In genomic region chr2:31868538-31869164, GRCm38 (mm10) we compare ENCODE assay signal across 21 mouse cellular contexts. TPM values are rescaled to one million over a fixed set of nuclear protein-coding genes. Genes with fewer than 3 reads are reported as not detected.
DNase-seq lines count a peak whose midpoint lies in the region; ATAC-seq lines count a peak whose summit lies in the region.
"Had no signal": no experiment of that assay in that cellular context is flagged by ENCODE, and none has a peak within 500 bp of the region (broad histone marks: within the 10 kb centered on the region; RNA-seq: fewer than 3 reads in every experiment).

No protein-coding gene starts in this region.

- WGBS in liver, embryonic 16.5 days (ENCODE audit: insufficient replicate concordance) = 47% methylated on average over 10 of the region's 10 CpGs
- WGBS in hindbrain, embryonic 11.5 days = 67% methylated on average over 10 of the region's 10 CpGs

- intact Hi-C loops in left cerebral cortex, postnatal 10 days (cut with DNase I) = no loop called here

- no peak overlapping the region for H3K9ac ChIP-seq in liver, embryonic 16.5 days (ENCODE audit: low read depth, low read length)
- no peak overlapping the region for H3K9ac ChIP-seq in hindbrain, embryonic 11.5 days (ENCODE audit: low read depth, low read length)
- H3K9ac ChIP-seq: forebrain, embryonic 12.5 days; midbrain, embryonic 13.5 days had no signal

- H3K4me3 ChIP-seq in liver, embryonic 16.5 days (ENCODE audit: low read depth, low read length) = no peak overlapping the region
- no peak overlapping the region for H3K4me3 ChIP-seq in hindbrain, embryonic 11.5 days (ENCODE audit: low read depth, low read length)
- H3K4me3 ChIP-seq: forebrain, embryonic 12.5 days; heart, embryonic 10.5 days; midbrain, embryonic 13.5 days had no signal

- H3K4me1 ChIP-seq in liver, embryonic 16.5 days (ENCODE audit: control insufficient read depth, low read depth, low read length) = no peaks in the 10 kb centered on the region
- no peaks in the 10 kb centered on the region; the same call in 1 of the 2 replicates for H3K4me1 ChIP-seq in hindbrain, embryonic 11.5 days (replicated peaks; ENCODE audit: control insufficient read depth, insufficient read depth, low read length)

- no peaks in the 10 kb centered on the region; the same call in 1 of the 2 replicates for H3K9me3 ChIP-seq in liver, embryonic 16.5 days (replicated peaks; ENCODE audit: control insufficient read depth, low read length)
- 0 out of 2 replicates have a peak, but pooled peaks cover 4% of the 10 kb centered on the region for H3K9me3 ChIP-seq in hindbrain, embryonic 11.5 days (ENCODE audit: control insufficient read depth, low read length)
- H3K9me3 ChIP-seq: forebrain, embryonic 12.5 days; G1E; heart, embryonic 10.5 days; midbrain, embryonic 13.5 days had no signal

- H3K36me3 ChIP-seq in liver, embryonic 16.5 days (ENCODE audit: control insufficient read depth, insufficient read depth) = no peaks in the 10 kb centered on the region
- no peaks in the 10 kb centered on the region for H3K36me3 ChIP-seq in hindbrain, embryonic 11.5 days (ENCODE audit: control insufficient read depth, insufficient read depth, low read length)
- H3K36me3 ChIP-seq: forebrain, embryonic 12.5 days; G1E; heart, embryonic 10.5 days; midbrain, embryonic 13.5 days had no signal

- no peak for DNase-seq in liver
- DNase-seq in kidney, adult 8-10 months = peak; percentile 80 to 81
- peak; percentile 72 to 73 for DNase-seq in kidney, postnatal 36 days
- no peak for DNase-seq in hindbrain, embryonic 11.5 days (ENCODE audit: low spot score)
- no peak for DNase-seq in cerebellum, adult 11 months
- DNase-seq in left cerebral cortex, postnatal 10 days (ENCODE audit: extremely low spot score in 1 of 2, low spot score in 2 of 2) = no peak
- DNase-seq: adrenal gland, adult 8-10 months; cerebellum, adult 2 months; embryo, embryonic 11 days; lung, adult 18-20 months; right cerebral cortex, adult 18-20 months; thymus, postnatal 4 days had no signal

- no peaks in the 10 kb centered on the region for H3K27me3 ChIP-seq in liver, embryonic 16.5 days (ENCODE audit: control insufficient read depth, insufficient read depth, low read depth, low read length)
- H3K27me3 ChIP-seq in hindbrain, embryonic 11.5 days (ENCODE audit: control insufficient read depth, insufficient read depth, low read length) = no peaks in the 10 kb centered on the region
- H3K27me3 ChIP-seq: forebrain, embryonic 12.5 days; midbrain, embryonic 13.5 days had no signal

- H3K4me2 ChIP-seq in liver, embryonic 16.5 days (ENCODE audit: low read depth, low read length) = no peak overlapping the region
- no peak overlapping the region for H3K4me2 ChIP-seq in hindbrain, embryonic 11.5 days (replicated peaks; ENCODE audit: low read depth, low read length)
- H3K4me2 ChIP-seq: forebrain, embryonic 12.5 days; midbrain, embryonic 13.5 days had no signal

- peak; percentile 72 for ATAC-seq in liver, embryonic 16.5 days (ENCODE audit: low read depth)
- ATAC-seq in hindbrain, embryonic 11.5 days (ENCODE audit: low FRiP score) = no peak
- ATAC-seq: midbrain, embryonic 13.5 days had no signal

- no peak overlapping the region for H3K27ac ChIP-seq in liver, embryonic 16.5 days (ENCODE audit: low read length)
- H3K27ac ChIP-seq in hindbrain, embryonic 11.5 days (ENCODE audit: low read depth, low read length) = no peak overlapping the region
- H3K27ac ChIP-seq: forebrain, embryonic 12.5 days; heart, embryonic 10.5 days; macrophage; midbrain, embryonic 13.5 days had no signal

RNA-seq across cellular contexts. Expression of gene Lamc3, which starts 18.4 kb away (rescaled TPM):
- polyA plus RNA-seq in liver, embryonic 16.5 days (2015; fragmentation: Nextera tagmentation; extraction: Ambion mirVana) = 0.04 and 0.15 TPM in 2 replicates
- polyA plus RNA-seq in hindbrain, embryonic 11.5 days (2014; fragmentation: Nextera tagmentation; extraction: Ambion mirVana) = 4.8 and 5.0 TPM in 2 replicates
- total RNA-seq in left cerebral cortex, postnatal 10 days (2021) = 1 to 10 TPM; 8.8 to 9.2 TPM
- total RNA-seq: G1E had no signal
- polyA plus RNA-seq: G1E, macrophage had no signal

RNA-seq across cellular contexts. Expression of gene Fibcd1, which starts 22.8 kb away (rescaled TPM):
- 0.04 TPM in 2 replicates for polyA plus RNA-seq in liver, embryonic 16.5 days (2015; fragmentation: Nextera tagmentation; extraction: Ambion mirVana)
- polyA plus RNA-seq in hindbrain, embryonic 11.5 days (2014; fragmentation: Nextera tagmentation; extraction: Ambion mirVana) = 0.74 and 0.91 TPM in 2 replicates
- 10 to 100 TPM in 1 of 2 experiments, 1 to 10 TPM in 1; 7.0 to 13.3 TPM for total RNA-seq in left cerebral cortex, postnatal 10 days (2021)
- polyA plus RNA-seq: G1E, macrophage had no signal

RNA-seq across cellular contexts. Expression of gene Qrfp, which starts 58.3 kb away (rescaled TPM):
- 0.05 and 0.07 TPM in 2 replicates for polyA plus RNA-seq in liver, embryonic 16.5 days (2015; fragmentation: Nextera tagmentation; extraction: Ambion mirVana)
- polyA plus RNA-seq in hindbrain, embryonic 11.5 days (2014; fragmentation: Nextera tagmentation; extraction: Ambion mirVana) = 0.08 and 0.28 TPM in 2 replicates
- not detected for total RNA-seq in left cerebral cortex, postnatal 10 days (2021)
- total RNA-seq: adrenal gland, adult 8-10 months; heart, postnatal 14 days; layer of hippocampus, postnatal 14 days; left cerebral cortex, postnatal 25 days had no signal
- polyA plus RNA-seq: cerebellum, adult 2 months; forebrain, embryonic 12.5 days; G1E; heart, embryonic 10.5 days; macrophage had no signal

Comparison
In these comparisons a context has a peak if more than half of its experiments do, and no peak if none do; other contexts are left out.
1. DNase-seq: peak in kidney, adult 8-10 months (2 of 2) and kidney, postnatal 36 days (2 of 2); none in liver (single experiment), hindbrain, embryonic 11.5 days (single experiment), cerebellum, adult 11 months (single experiment) and left cerebral cortex, postnatal 10 days (0 of 2).